Mouse (Mus musculus) neural tube, embryonic 10.5 days (tissue): Measurements from ENCODE around the gene Cacna2d4.
A peak's percentile ranks its signal among the peaks of the same experiment; 100 is the strongest.

ENCODE experiments used
- DNase-seq: peaks from one replicate; pipeline ENCODE4 v3.0.0-alpha.2; 2017; ENCODE audit warnings: low spot score; ENCODE audit errors: extremely low spot score

The Cacna2d4 gene

DNA sequence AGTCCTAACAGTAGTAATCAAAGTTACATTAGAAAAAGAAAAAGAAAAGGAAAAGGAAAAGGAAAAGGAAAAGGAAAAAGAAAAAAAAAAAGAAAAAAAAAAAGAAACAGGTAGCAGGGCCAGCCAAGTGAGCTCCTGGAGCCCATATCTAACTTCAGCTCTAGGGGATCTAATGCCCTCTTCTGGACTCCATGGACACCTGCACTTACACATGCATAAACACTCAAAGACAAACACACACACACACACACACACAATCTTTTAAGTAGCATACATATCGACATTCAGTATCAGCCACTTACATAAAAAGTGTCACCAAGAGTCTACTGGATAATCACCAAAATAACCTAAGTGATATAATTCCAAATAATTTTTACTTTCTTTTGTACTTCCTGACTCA is 149.3 kb downstream of the Cacna2d4 start:
- no peak for DNase-seq

GRCm38 (mm10) chr6:119386421-119386820 is 150.1 kb downstream of the Cacna2d4 start:
- no peak for DNase-seq

- DNase-seq, result no peak
Measured at GRCm38 (mm10) chr6:119386821-119387220, 150.5 kb downstream of the Cacna2d4 start.

DNA sequence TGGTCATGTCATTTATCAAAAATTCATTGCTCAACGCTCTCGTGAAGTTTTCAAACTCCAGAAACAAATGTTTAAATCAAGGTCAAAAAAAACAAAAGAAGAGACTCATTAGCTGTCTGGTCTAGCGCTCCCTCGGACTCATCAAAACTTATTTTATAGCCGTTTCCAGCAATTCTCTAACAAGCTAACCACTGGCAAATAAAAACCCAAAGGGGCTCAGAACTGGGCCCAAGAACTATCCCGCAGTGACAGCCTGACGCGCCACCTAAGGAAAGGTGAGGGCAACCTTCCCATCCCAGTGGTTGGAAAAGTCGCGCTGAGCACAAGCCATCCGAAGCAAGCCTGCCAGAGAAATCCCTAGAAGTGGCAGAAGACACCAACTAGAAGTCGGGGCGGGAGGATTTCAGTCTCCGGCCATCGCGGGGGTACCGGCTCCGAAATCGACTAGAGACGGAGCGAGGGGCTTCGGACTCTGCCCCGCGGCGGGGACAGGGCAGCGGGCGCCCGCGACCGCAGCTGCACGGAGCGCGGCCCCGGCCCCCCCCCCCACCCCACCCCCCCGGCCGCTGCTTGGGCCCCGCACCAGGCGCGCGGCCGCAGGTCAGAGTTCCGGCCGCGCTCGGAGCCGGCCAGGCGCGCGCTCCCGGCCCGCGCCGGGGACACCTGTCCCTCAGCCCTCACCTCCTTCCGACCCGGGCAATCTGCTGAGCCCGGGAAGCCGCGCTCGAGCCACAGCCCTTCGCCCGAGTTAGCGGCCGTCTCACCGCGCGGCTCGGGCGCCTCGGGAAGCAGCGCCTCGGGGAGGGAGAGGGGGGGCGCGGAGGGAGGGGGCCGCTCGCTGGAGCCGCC is 151.7 kb downstream of the Cacna2d4 start:
- peak; percentile 80 for DNase-seq

DNA sequence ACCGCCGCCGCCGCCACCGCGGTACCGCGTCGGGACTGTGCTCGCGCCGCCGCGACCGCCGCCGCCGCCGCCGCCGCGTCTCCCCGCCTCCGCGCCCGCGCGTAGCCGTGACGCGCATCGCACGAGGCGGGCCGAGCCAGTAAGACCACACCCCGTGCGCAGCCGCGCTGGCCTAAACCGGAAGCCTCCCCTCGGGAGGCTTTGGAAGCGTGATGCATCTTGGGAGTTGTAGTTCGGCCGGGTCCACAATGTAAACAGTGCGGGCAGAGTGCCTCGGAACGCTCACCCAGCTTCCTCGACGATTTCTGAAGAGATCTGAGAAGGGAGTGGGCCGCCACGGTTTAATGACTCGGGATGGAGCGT is 152.3 kb downstream of the Cacna2d4 start:
- DNase-seq, result peak; percentile 94

DNA sequence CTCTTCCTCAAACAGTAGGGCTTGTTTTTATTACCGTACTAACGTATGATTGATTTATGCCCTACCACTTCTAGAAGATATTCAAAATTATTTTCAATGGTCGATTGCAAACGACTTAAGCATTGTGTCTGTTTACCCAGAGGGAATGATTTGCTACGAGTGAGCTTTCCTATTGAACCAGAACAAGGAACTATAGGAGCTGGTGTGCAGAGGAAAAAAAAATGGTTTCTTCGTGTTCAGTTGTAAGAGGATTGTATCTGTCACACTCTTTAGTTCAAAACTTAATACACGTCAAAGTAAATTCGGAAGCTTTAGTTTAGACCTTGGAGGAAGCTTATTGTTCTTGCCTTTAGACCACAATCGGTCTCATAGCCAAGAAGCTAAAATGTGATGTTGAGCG is 152.8 kb downstream of the Cacna2d4 start:
- no peak for DNase-seq

GRCm38 (mm10) chr6:119390728-119391127 is 154.4 kb downstream of the Cacna2d4 start:
- DNase-seq, result no peak

DNA sequence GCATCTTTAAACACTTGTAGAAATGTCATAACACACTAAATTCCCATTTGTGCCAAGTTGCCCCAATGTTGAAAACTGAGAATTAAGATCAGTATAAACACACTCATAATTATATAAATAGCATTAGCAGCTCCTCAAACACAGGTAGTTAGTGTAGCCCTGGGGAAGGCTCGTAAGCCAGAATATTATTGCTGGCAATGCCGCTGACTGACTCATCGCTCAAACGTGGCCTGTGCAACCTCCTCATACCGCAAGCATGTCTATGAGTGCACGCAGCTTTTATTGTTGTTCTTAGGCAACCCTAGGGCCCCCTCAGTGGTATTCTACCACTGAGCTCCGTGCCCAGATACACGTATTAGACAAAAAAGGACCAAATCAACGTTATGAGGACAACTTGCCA is 156.5 kb downstream of the Cacna2d4 start:
- no peak for DNase-seq

- no peak for DNase-seq
Measured at GRCm38 (mm10) chr6:119395421-119396308, 159.3 kb downstream of the Cacna2d4 start.

GRCm38 (mm10) chr6:119396309-119396634 is 159.9 kb downstream of the Cacna2d4 start:
- DNase-seq, result no peak

GRCm38 (mm10) chr6:119399371-119399770 is 163.0 kb downstream of the Cacna2d4 start:
- DNase-seq, result no peak

- DNase-seq, result no peak
Measured at GRCm38 (mm10) chr6:119400649-119401048, 164.3 kb downstream of the Cacna2d4 start.

- DNase-seq, result no peak
Measured at GRCm38 (mm10) chr6:119401545-119402304, 165.4 kb downstream of the Cacna2d4 start.
